In the genomic region with DNA sequence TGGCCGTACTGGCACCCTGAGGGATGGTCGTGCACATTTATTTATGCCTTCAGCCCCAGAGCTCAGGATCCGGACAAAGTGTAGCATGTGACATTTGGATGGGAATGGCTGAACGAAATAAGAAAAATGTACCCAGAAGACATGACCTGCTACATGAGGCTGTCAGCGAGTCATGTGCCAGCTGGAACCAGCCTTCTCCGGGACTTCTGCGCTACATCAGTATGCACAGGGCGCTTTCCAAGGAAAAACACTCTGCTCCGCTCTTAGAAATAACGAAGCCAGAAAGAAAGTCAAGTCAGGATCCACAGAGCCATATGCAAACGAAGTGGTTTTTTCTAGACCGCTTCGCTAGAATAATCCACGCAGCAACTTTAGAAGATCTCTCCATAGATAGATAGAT, we compare ENCODE assay signal across 19 mouse cellular contexts. TPM values are rescaled to one million over a fixed set of nuclear protein-coding genes. Genes with fewer than 3 reads are reported as not detected.
DNase-seq lines count a peak whose midpoint lies in the region; ATAC-seq and TF ChIP-seq lines count a peak whose summit lies in the region.
"Had no signal": no experiment of that assay in that cellular context is flagged by ENCODE, and none has a peak within 500 bp of the region (broad histone marks: within the 10 kb centered on the region; RNA-seq: fewer than 3 reads in every experiment).

No protein-coding gene starts in this region.

- no peak overlapping the region for H3K4me3 ChIP-seq in hindbrain, embryonic 13.5 days
- H3K4me3 ChIP-seq in hindbrain, embryonic 16.5 days (ENCODE audit: low read length), result no peak overlapping the region
- H3K4me3 ChIP-seq in cortical plate, adult 2 months (ENCODE audit: insufficient read depth, low read length), result no peak overlapping the region
- H3K4me3 ChIP-seq: layer of hippocampus, adult 2 months; midbrain, embryonic 12.5 days; neural tube, embryonic 15.5 days had no signal

- WGBS in hindbrain, embryonic 13.5 days, result 76% methylated on average over 14 of the region's 14 CpGs
- WGBS in hindbrain, embryonic 16.5 days, result 72% methylated on average over 14 of the region's 14 CpGs

- no peaks in the 10 kb centered on the region for H3K27me3 ChIP-seq in hindbrain, embryonic 13.5 days
- no peaks in the 10 kb centered on the region for H3K27me3 ChIP-seq in hindbrain, embryonic 16.5 days (replicated peaks; ENCODE audit: control insufficient read depth, insufficient read depth, low read length)
- H3K27me3 ChIP-seq: midbrain, embryonic 12.5 days; neural tube, embryonic 15.5 days had no signal

- DNase-seq in cerebellum, adult 9-10 months, result peak; percentile 76
- no peak for DNase-seq in cerebellum, adult 11 months
- DNase-seq in brain, embryonic 14.5 days (ENCODE audit: low read depth), result peak; percentile 77
- no peak for DNase-seq in urinary bladder, postnatal 14 days (ENCODE audit: low spot score)
- DNase-seq: heart, postnatal 14 days; kidney, adult 2 months; kidney, postnatal 10 days; liver; right cerebral cortex, postnatal 14 days; thymus, postnatal 4 days had no signal

- no peak overlapping the region for H3K9ac ChIP-seq in hindbrain, embryonic 13.5 days
- no peak overlapping the region for H3K9ac ChIP-seq in hindbrain, embryonic 16.5 days (ENCODE audit: low read depth, low read length)
- H3K9ac ChIP-seq: midbrain, embryonic 12.5 days; neural tube, embryonic 15.5 days had no signal

- H3K9me3 ChIP-seq in hindbrain, embryonic 13.5 days, result no peaks in the 10 kb centered on the region
- H3K9me3 ChIP-seq in hindbrain, embryonic 16.5 days (ENCODE audit: control insufficient read depth, low read length), result no peaks in the 10 kb centered on the region
- H3K9me3 ChIP-seq: midbrain, embryonic 12.5 days; neural tube, embryonic 15.5 days had no signal

- peaks cover 66% of the 10 kb centered on the region for H3K4me1 ChIP-seq in hindbrain, embryonic 13.5 days (replicated peaks)
- peaks cover 6% of the 10 kb centered on the region; the same call in 1 of the 2 replicates for H3K4me1 ChIP-seq in hindbrain, embryonic 16.5 days (ENCODE audit: control insufficient read depth, insufficient read depth, low read depth, low read length)
- peaks cover 10% of the 10 kb centered on the region for H3K4me1 ChIP-seq in cortical plate, adult 2 months (ENCODE audit: control insufficient read depth, insufficient read depth, low read length)

- TF ChIP-seq CTCF in brain, embryonic 14.5 days (IDR thresholded peaks at IDR 0.05; ENCODE audit: borderline replicate concordance, extremely low read depth, insufficient read depth, insufficient read length), result no peak
- TF ChIP-seq CTCF in cortical plate, adult 2 months (IDR thresholded peaks at IDR 0.05; ENCODE audit: extremely low read depth, insufficient read depth, low read length), result no peak

- no peak for ATAC-seq in hindbrain, embryonic 13.5 days (ENCODE audit: low FRiP score)
- no peak for ATAC-seq in hindbrain, embryonic 16.5 days
- ATAC-seq: inflammation-experienced regulatory T-cells, adult 6 months; lung, postnatal 0 days had no signal

- TF ChIP-seq POLR2A in brain, embryonic 14.5 days (IDR thresholded peaks at IDR 0.05; ENCODE audit: borderline replicate concordance, extremely low read depth, insufficient read depth, insufficient read length, poor library complexity, severe bottlenecking), result no peak
- no peak for TF ChIP-seq POLR2A in cortical plate, adult 2 months (IDR thresholded peaks at IDR 0.05; ENCODE audit: extremely low read depth, insufficient read depth, low read length)

- H3K4me2 ChIP-seq in hindbrain, embryonic 13.5 days, result no peak overlapping the region
- no peak overlapping the region for H3K4me2 ChIP-seq in hindbrain, embryonic 16.5 days (ENCODE audit: low read length)
- H3K4me2 ChIP-seq: heart, embryonic 11.5 days; midbrain, embryonic 12.5 days; neural tube, embryonic 15.5 days had no signal

- H3K36me3 ChIP-seq in hindbrain, embryonic 13.5 days, result peaks cover 35% of the 10 kb centered on the region
- 0 out of 2 replicates have a peak, but pooled peaks cover 3% of the 10 kb centered on the region for H3K36me3 ChIP-seq in hindbrain, embryonic 16.5 days (ENCODE audit: control insufficient read depth, insufficient read depth, low read length)

- 0 out of 2 replicates have a peak overlapping the region, but pooled peaks have one; percentile 30 for H3K27ac ChIP-seq in hindbrain, embryonic 13.5 days
- no peak overlapping the region for H3K27ac ChIP-seq in hindbrain, embryonic 16.5 days (ENCODE audit: low read depth, low read length)
- peak overlapping the region; percentile 58; the same call in 1 of the 2 replicates for H3K27ac ChIP-seq in cortical plate, adult 2 months (ENCODE audit: insufficient read depth, low read length)
- H3K27ac ChIP-seq: layer of hippocampus, adult 2 months; neural tube, embryonic 15.5 days had no signal

RNA-seq across cellular contexts. Expression of a gene that starts 14.5 kb away (rescaled TPM):
- 50.9 TPM in 2 replicates for polyA plus RNA-seq in hindbrain, embryonic 13.5 days (2015; fragmentation: Nextera tagmentation; extraction: Ambion mirVana)
- 28.0 and 33.2 TPM in 2 replicates for polyA plus RNA-seq in hindbrain, embryonic 16.5 days (2015; fragmentation: Nextera tagmentation; extraction: Ambion mirVana)
- polyA plus RNA-seq in brain, embryonic 14.5 days (2012; rRNA removed), result 18.8 and 34.8 TPM in 2 replicates
- 46.6 and 47.8 TPM in 2 replicates for polyA plus RNA-seq in cortical plate, adult 2 months (2012; rRNA removed)

Comparison
In these comparisons a context has a peak if more than half of its experiments do, and no peak if none do; other contexts are left out.
1. DNase-seq: peak in cerebellum, adult 9-10 months (single experiment) and brain, embryonic 14.5 days (single experiment); none in cerebellum, adult 11 months (single experiment) and urinary bladder, postnatal 14 days (single experiment).